Mouse (Mus musculus) olfactory bulb, adult 2 months (tissue): ENCODE results near the gene Spns2. TPM values are rescaled to one million over a fixed set of nuclear protein-coding genes. Genes with fewer than 3 reads are reported as not detected.

Source experiments
- H3K27ac ChIP-seq: fragments of 200-500 bp; 2 replicates; pipeline ENCODE4 v1.5.1; 2012; ENCODE audit warnings: low read depth, low read length; ENCODE audit not compliant: insufficient read depth
- H3K4me1 ChIP-seq: fragments of 200-500 bp; 2 replicates; pipeline ENCODE4 v1.6.1; 2012; ENCODE audit warnings: low read length; ENCODE audit not compliant: control insufficient read depth, insufficient read depth
- H3K4me3 ChIP-seq: fragments of 200-500 bp; 2 replicates; pipeline ENCODE4 v1.5.1; 2012; ENCODE audit warnings: mild to moderate bottlenecking, low read depth, low read length, moderate library complexity; ENCODE audit not compliant: insufficient read depth
- CTCF ChIP-seq: fragments of 200-500 bp; IDR thresholded peaks from 2 replicates; pipeline ENCODE4 v1.5.1; 2012; ENCODE audit warnings: low read depth, mild to moderate bottlenecking, low read length, moderate library complexity; ENCODE audit not compliant: insufficient read depth
- POLR2A ChIP-seq: fragments of 200-500 bp; IDR thresholded peaks from 2 replicates; pipeline ENCODE4 v1.6.1; 2012; ENCODE audit warnings: mild to moderate bottlenecking, low read depth, low read length, moderate library complexity; ENCODE audit not compliant: insufficient read depth
- WGBS: fragments of 180-500 bp; shearing (Covaris S2); methylation state at CpG from one replicate; pipeline ENCODE4 v1.1.7; 2018; 5-methylcytosine and 5-hydroxymethylcytosine counted together
- polyA plus RNA-seq: library from polyadenylated mRNA; stranded (reverse); fragments of >200 nt; gene quantifications from 2 replicates; pipeline ENCODE4 v1.2.4, GENCODE M21; 2012; ENCODE audit warnings: low replicate concordance; ENCODE audit not compliant: missing spikeins, insufficient read depth, insufficient read length

Gene Spns2
- polyA plus RNA-seq = not detected in 2 replicates

DNA sequence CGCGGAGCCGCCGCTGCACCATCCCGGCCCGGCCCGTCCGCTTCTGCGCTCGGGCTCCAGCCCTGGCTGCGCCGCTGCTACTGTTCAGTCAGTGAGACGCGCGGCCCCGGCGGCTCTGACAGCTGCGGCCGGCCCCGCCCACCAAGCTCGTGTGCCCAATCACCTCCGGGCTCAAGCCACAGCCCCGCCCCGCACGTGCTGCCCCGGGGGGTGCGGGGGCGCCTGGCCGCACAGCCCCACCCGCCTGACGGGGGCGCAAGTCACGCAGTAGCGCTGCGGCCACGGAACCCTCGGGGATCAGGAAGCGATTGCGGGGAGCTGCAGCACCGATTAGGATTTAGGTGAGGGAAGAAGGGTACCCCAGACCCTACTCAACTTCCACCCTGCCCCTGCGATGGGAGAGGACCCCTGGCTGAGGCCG is at the start of gene Spns2:
Gene Spns2, minus strand, starts transcription at position 24 of the 421 bp plus-strand sequence.
- TF ChIP-seq POLR2A (peak; percentile 85), CTCF (peak; percentile 56)
- under 1% methylated on average over 39 of the region's 42 CpGs for WGBS

GRCm38 (mm10) chr11:72538811-72539210 is 49.1 kb upstream of the Spns2 start:
- WGBS = 95% methylated on average over 7 of the region's 7 CpGs
- TF ChIP-seq CTCF = no peak
- no peak for TF ChIP-seq POLR2A
- Histone ChIP-seq H3K27ac (no peak overlapping the region), H3K4me3 (no peak overlapping the region), H3K4me1 (0 out of 2 replicates have a peak, but pooled peaks cover 4% of the 10 kb centered on the region)

More for the DNA sequence above, at the start of gene Spns2:
- H3K4me1 ChIP-seq = peaks cover 20% of the 10 kb centered on the region
- H3K4me3 ChIP-seq = peak within 1 kb of the TSS; percentile 68
- peak within 1 kb of the TSS; percentile 48 for H3K27ac ChIP-seq

- Histone ChIP-seq H3K27ac (no peak overlapping the region), H3K4me1 (0 out of 2 replicates have a peak, but pooled peaks cover 4% of the 10 kb centered on the region), H3K4me3 (no peak overlapping the region)
- TF ChIP-seq POLR2A (no peak), CTCF (no peak)
- WGBS = 74% methylated on average over 8 of the region's 8 CpGs
Measured at GRCm38 (mm10) chr11:72538037-72538755, 48.5 kb upstream of the Spns2 start.

GRCm38 (mm10) chr11:72537503-72537902 is 47.8 kb upstream of the Spns2 start:
- H3K4me1 ChIP-seq = 0 out of 2 replicates have a peak, but pooled peaks cover 4% of the 10 kb centered on the region
- TF ChIP-seq CTCF (no peak), POLR2A (no peak)
- H3K4me3 ChIP-seq = no peak overlapping the region
- 94% methylated on average over 2 of the region's 2 CpGs for WGBS
- no peak overlapping the region for H3K27ac ChIP-seq

- no peak overlapping the region for H3K4me3 ChIP-seq
- H3K4me1 ChIP-seq = 0 out of 2 replicates have a peak, but pooled peaks cover 4% of the 10 kb centered on the region
- no peak for TF ChIP-seq POLR2A
- no peak for TF ChIP-seq CTCF
- 85% methylated on average over 3 of the region's 3 CpGs for WGBS
- no peak overlapping the region for H3K27ac ChIP-seq
Measured at GRCm38 (mm10) chr11:72535519-72535918, 45.8 kb upstream of the Spns2 start.

GRCm38 (mm10) chr11:72532890-72533289 is 43.2 kb upstream of the Spns2 start:
- no peak for TF ChIP-seq CTCF
- TF ChIP-seq POLR2A = no peak
- WGBS = 88% methylated on average over 3 of the region's 3 CpGs
- Histone ChIP-seq H3K4me3 (no peak overlapping the region), H3K27ac (no peak overlapping the region), H3K4me1 (no peaks in the 10 kb centered on the region)

DNA sequence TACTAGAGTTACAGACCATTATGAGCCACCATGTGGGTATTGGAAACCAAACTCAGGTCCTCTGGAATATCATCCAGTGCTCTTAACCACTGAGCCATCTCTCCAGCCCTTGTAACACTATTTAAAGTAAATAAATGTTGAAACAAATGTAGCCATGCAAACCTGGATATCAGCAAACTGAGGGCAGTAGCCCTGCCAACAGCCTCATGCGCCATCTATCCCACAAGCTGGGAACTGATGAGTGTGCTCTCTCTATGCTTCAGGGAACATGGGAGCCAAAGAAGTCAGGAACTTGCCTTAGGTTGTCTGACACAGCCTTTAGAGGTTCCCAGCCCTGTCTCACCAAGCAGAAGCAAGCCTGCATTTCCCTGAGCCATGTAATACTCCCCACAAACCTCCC is 41.9 kb upstream of the Spns2 start:
- no peak overlapping the region for H3K4me3 ChIP-seq
- TF ChIP-seq POLR2A = no peak
- no peak for TF ChIP-seq CTCF
- 75% methylated on average over 1 of the region's 1 CpGs for WGBS

GRCm38 (mm10) chr11:72531144-72531543 is 41.4 kb upstream of the Spns2 start:
- no peak overlapping the region for H3K4me3 ChIP-seq
- TF ChIP-seq CTCF (no peak), POLR2A (no peak)
- no peak overlapping the region for H3K27ac ChIP-seq
- no peaks in the 10 kb centered on the region for H3K4me1 ChIP-seq
- 91% methylated on average over 5 of the region's 5 CpGs for WGBS

More for the DNA sequence above, 41.9 kb upstream of the Spns2 start:
- Histone ChIP-seq H3K4me1 (no peaks in the 10 kb centered on the region), H3K27ac (no peak overlapping the region)

- TF ChIP-seq CTCF (no peak), POLR2A (no peak)
- 90% methylated on average over 4 of the region's 4 CpGs for WGBS
- Histone ChIP-seq H3K4me1 (peaks cover 4% of the 10 kb centered on the region; the same call in 1 of the 2 replicates), H3K27ac (no peak overlapping the region), H3K4me3 (no peak overlapping the region)
Measured at GRCm38 (mm10) chr11:72526190-72526589, 36.5 kb upstream of the Spns2 start.

DNA sequence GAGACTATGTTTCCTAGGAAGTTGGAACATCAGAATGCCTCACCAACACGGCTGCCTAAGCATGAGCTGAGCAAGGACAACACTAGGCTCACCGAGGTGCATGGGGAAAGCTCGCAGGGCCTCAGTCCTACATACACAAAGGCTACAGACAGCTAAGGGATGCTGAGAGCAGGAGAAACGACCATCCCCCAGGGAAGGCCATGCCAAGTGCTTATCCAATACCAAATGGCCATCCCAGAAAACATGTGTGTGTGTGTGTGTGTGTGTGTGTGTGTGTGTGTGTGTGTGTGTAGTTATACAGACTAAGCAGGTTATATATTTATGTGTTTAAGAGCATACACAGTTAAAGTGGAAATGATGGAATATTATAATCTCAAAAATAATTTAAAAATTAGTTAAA is 34.0 kb upstream of the Spns2 start:
- TF ChIP-seq CTCF = no peak
- no peak for TF ChIP-seq POLR2A
- Histone ChIP-seq H3K27ac (no peak overlapping the region), H3K4me1 (peaks cover 4% of the 10 kb centered on the region; the same call in 1 of the 2 replicates), H3K4me3 (no peak overlapping the region)
- 61% methylated on average over 4 of the region's 4 CpGs for WGBS
